Mouse (Mus musculus) cerebellum, adult 2 months (tissue): ENCODE measurements around the gene Arid1b. TPM values are rescaled to one million over a fixed set of nuclear protein-coding genes. Genes with fewer than 3 reads are reported as not detected.
A peak's percentile ranks its signal among the peaks of the same experiment; 100 is the strongest.

Experiments used
- DNase-seq, 2 experiments: peaks; one replicate each; pipeline ENCODE4 v3.0.0; 2021
- H3K27ac ChIP-seq: fragments of 200-500 bp; 2 replicates; pipeline ENCODE4 v1.5.1; 2012; ENCODE audit warnings: low read length, control low read depth, inconsistent platforms; ENCODE audit not compliant: insufficient read depth
- H3K27me3 ChIP-seq: fragments of 200-500 bp; 2 replicates; pipeline ENCODE4 v1.6.1; 2012; ENCODE audit warnings: inconsistent platforms, mild to moderate bottlenecking, low read length, moderate library complexity; ENCODE audit not compliant: control insufficient read depth, insufficient read depth
- H3K4me1 ChIP-seq: fragments of 200-500 bp; 2 replicates; pipeline ENCODE4 v1.6.1; 2011; ENCODE audit warnings: low read length; ENCODE audit not compliant: control insufficient read depth, insufficient read depth
- H3K4me3 ChIP-seq: fragments of 200-500 bp; replicated peaks from 2 replicates; pipeline ENCODE3; 2011; ENCODE audit warnings: mild to moderate bottlenecking, low read depth, low read length, control low read depth; ENCODE audit not compliant: insufficient read depth
- CTCF ChIP-seq: fragments of 200-500 bp; IDR thresholded peaks from 2 replicates; pipeline ENCODE4 v1.5.1; 2011; ENCODE audit warnings: low read depth, mild to moderate bottlenecking, control low read depth, low read length, moderate library complexity, borderline replicate concordance; ENCODE audit not compliant: insufficient read depth
- POLR2A ChIP-seq: fragments of 200-500 bp; IDR thresholded peaks from 2 replicates; pipeline ENCODE4 v1.6.1; 2011; ENCODE audit warnings: low read length, control low read depth, borderline replicate concordance; ENCODE audit not compliant: insufficient read depth
- WGBS: fragments of 180-500 bp; shearing (Covaris S2); methylation state at CpG from one replicate; pipeline ENCODE4 v1.1.7; 2018; 5-methylcytosine and 5-hydroxymethylcytosine counted together
- polyA plus RNA-seq: library from polyadenylated mRNA; depleted of rRNA; stranded (reverse); fragments of >200 nt; gene quantifications from 2 replicates; pipeline ENCODE4 v1.2.3, GENCODE M21; 2012

Arid1b gene
- polyA plus RNA-seq, 1 experiment: 25.6 TPM

DNA sequence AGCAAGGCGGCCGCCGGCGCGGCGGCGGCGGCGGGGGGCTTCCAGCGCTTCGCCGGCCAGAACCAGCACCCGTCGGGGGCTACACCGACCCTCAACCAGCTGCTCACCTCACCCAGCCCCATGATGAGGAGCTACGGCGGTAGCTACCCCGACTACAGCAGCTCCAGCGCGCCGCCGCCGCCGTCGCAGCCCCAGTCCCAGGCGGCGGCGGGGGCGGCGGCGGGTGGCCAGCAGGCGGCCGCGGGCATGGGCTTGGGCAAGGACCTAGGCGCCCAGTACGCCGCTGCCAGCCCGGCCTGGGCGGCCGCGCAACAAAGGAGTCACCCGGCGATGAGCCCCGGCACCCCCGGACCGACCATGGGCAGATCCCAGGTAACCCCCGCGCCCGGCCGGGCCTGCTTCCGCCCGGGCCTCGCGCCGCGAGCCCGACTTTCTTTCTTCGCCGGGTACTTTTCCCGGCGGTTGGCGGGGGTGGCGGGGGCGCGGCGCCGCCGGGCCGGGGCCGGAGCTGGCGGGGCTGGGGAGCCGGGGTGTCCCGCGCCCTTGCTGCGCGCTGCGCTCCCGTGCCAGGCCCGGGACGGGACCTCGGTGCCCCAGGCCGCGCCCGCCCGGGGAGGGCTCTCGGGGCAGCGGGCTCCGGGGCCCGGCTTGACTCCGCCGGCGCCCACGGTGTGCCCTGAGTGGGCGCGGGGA lies 2.1 kb downstream of the Arid1b start:
- H3K27ac ChIP-seq: peak overlapping the region; percentile 100
- H3K27me3 ChIP-seq: no peaks in the 10 kb centered on the region
- H3K4me1 ChIP-seq: peaks cover 4% of the 10 kb centered on the region
- TF ChIP-seq POLR2A (no peak), CTCF (no peak)
- peak overlapping the region; percentile 60 for H3K4me3 ChIP-seq
- peak; percentile 62 to 71 for DNase-seq
- under 1% methylated on average over 88 of the region's 95 CpGs for WGBS

DNA sequence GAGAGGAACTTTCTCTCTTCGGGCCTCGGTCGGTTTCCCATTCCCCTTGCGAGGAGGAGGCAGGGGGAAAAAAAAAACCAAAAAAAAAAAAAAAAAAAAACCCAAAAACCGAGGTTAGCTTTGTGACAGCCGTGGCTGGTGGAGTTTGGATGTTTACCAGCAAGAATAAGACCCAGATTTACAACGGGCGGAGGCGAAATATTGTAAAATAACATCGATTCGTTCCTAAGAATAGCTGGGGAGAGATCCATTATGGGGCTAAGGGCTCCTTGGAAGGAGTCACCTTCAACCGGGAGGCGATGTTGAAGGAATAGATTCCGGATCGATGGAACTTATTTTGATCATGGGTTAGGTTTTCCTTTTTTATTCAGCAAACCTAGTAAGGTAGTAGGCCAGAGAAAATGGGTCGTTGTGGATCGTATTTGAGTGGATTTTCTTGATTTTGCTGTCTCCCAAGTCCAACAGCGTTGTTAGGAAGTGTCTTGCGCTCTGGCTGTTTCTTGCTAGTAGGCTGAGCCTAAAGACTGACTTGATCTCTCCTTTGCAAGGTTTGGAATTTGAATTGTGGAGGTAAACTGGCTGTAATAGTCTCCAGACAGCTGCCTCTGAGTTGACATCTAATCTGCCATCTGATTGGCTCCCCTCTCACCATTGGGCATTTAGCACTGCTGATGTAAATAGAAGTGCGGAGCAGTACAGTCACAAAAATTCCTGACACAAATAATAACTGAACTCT lies 2.9 kb downstream of the Arid1b start:
- WGBS: under 1% methylated on average over 20 of the region's 20 CpGs
- TF ChIP-seq POLR2A: peak; percentile 16; the same call in 1 of the 2 replicates
- TF ChIP-seq CTCF: no peak
- H3K27ac ChIP-seq: peak overlapping the region; percentile 78; the same call in 1 of the 2 replicates
- H3K4me3 ChIP-seq: peak overlapping the region; percentile 60
- peaks cover 7% of the 10 kb centered on the region for H3K4me1 ChIP-seq
- H3K27me3 ChIP-seq: no peaks in the 10 kb centered on the region
- peak; percentile 52 to 79 for DNase-seq

DNA sequence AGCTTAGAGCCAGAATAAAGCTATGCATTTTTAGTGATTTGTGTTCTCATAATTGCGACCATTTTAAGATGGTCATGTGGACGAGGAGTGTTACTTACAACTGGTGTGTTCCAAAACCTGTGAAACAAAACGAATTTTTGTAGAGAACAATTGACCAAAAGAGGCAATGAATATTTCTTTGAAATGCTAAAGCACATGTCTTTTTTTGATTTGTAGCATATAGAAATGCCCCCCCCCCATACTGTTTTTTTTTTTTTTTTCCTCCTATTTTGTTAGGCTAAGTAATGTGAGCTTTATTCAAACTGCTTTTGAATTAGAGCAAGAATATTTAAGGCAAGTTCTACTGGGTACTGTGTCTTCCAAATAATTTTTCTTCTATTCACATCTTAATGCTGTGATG lies 3.8 kb downstream of the Arid1b start:
- Histone ChIP-seq H3K27me3 (no peaks in the 10 kb centered on the region), H3K4me3 (no peak overlapping the region), H3K4me1 (peaks cover 13% of the 10 kb centered on the region), H3K27ac (no peak overlapping the region)
- no peak for TF ChIP-seq POLR2A
- TF ChIP-seq CTCF: no peak
- 14% methylated on average over 3 of the region's 3 CpGs for WGBS
- no peak for DNase-seq

DNA sequence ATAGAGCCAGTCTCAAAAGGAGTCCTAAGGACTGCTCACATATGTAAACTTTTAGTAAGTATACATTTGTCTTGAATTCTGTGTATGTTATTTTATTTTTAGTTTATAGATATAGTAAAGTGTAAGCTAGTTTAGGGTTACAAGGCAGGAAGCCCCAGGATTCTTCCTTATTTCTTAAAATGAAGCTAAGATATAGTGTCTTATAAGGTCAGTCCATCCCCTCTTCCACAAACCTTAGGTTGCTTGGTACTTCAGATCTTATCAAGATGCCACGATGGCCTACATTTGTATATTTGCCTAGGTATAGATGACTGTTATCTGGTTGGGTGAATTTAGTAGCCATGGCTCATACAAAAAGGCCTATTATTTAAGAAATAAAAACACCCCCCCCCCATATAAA lies 5.1 kb downstream of the Arid1b start:
- no peak for DNase-seq
- TF ChIP-seq POLR2A (no peak), CTCF (no peak)
- Histone ChIP-seq H3K4me1 (peaks cover 20% of the 10 kb centered on the region), H3K27me3 (no peaks in the 10 kb centered on the region), H3K27ac (no peak overlapping the region), H3K4me3 (no peak overlapping the region)
- 21% methylated on average over 1 of the region's 1 CpGs for WGBS

DNA sequence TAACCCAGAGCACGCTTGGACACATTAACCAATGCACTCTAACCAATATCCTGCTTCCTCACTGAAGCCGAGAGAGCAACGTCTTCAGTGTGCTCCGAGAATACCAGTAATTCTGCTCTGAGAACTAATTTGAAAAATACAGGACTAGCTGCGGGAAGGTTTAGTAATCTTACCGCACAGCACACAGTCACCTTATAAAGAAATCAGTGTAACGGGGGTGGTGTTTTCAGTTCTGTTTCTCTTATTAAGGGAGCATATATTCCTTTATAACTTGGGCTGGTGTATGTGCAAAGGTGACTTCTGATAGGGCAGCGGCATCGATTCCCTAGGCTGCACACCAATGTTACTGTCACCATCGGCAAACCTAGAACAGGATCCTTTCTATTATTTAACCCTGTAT lies 5.9 kb downstream of the Arid1b start:
- Histone ChIP-seq H3K4me3 (peak overlapping the region; percentile 37), H3K27me3 (no peaks in the 10 kb centered on the region), H3K27ac (no peak overlapping the region), H3K4me1 (peaks cover 24% of the 10 kb centered on the region)
- TF ChIP-seq CTCF (no peak), POLR2A (no peak)
- no peak for DNase-seq
- 9% methylated on average over 10 of the region's 10 CpGs for WGBS

DNA sequence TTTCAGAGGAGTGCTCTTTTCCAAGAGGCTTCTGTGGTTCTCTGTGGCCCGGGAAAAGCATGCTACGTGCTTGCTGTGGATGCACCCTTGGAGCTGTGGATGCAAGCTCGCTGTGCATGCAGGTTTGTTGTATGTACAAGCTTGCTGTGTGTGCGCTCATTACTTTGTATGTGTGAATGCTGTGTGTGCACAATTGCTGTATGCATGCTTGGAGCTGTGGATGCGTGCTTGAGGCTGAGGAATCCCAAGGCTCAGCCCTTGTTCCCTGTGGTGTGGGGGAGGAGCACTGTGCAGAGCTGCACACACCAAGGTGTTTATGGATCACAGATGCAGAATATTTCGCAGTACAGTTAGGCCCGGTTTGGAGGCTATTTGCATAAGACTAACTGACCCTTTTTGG lies 6.7 kb downstream of the Arid1b start:
- H3K4me3 ChIP-seq: peak overlapping the region; percentile 31
- H3K27ac ChIP-seq: no peak overlapping the region; the same call in 1 of the 2 replicates
- 17% methylated on average over 7 of the region's 7 CpGs for WGBS
- H3K4me1 ChIP-seq: peaks cover 29% of the 10 kb centered on the region
- peak; percentile 53 to 54 for DNase-seq
- TF ChIP-seq CTCF (no peak), POLR2A (no peak)
- no peaks in the 10 kb centered on the region for H3K27me3 ChIP-seq

DNA sequence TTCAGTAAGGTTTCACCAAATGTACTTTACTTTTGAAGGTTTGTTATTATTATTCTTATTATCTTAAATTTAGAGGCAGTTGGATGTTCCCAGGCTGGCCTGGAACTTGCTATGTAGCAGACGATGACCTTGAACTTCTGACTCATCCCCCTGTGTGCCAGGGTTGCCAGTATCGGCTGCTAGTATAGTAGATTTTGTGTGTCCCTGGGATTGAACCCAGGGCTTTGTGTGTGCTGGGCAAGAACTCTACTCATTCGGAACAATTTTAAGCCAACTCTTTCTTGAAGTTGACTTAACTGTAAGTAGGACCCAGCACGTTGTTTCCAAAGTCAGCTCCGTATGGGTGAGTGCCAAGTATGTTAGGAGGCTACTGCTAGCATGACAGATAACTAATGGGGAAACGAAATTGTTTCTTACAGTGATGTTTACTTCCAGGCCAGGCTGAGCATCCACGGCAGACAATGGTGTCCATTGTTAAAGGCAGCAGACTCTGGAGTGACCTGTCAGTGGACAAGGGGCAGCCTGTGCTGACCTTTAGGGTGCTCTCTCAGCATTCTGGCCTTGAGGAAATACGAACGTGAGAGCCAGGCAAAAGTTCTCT lies 7.5 kb downstream of the Arid1b start:
- Histone ChIP-seq H3K27ac (no peak overlapping the region), H3K27me3 (no peaks in the 10 kb centered on the region), H3K4me1 (peaks cover 32% of the 10 kb centered on the region), H3K4me3 (no peak overlapping the region)
- TF ChIP-seq CTCF: no peak
- TF ChIP-seq POLR2A: no peak
- WGBS: 31% methylated on average over 9 of the region's 9 CpGs
- DNase-seq: no peak

DNA sequence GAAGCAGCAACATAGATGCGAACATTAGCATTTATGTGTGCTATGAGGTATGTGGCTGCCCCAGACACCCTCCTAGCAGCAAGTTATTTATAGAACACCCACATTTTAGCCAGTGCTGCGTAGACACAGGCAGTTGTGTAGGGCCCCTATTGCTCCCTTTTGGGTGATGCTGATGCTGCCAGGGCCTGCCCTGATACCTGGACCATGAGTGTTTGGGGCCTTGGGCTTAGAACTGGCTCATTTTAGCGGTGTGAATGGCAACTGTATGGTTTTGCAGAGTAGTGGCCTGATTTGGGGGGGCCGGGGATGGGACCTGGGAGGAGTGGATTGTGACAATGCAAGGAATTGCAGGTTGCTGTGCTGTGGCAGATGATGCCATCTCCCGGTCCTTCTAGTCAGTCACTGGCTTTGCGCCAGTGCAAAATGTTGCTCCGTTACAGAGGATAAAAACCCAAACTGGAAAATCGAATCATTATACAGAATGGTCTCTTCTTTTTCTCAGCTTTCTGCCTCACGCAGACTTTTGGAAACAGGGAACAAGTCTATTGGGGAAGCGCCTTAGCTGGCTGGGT lies 8.9 kb downstream of the Arid1b start:
- WGBS: 16% methylated on average over 10 of the region's 10 CpGs
- Histone ChIP-seq H3K4me3 (peak overlapping the region; percentile 6), H3K27me3 (no peaks in the 10 kb centered on the region), H3K4me1 (peaks cover 41% of the 10 kb centered on the region), H3K27ac (0 out of 2 replicates have a peak overlapping the region, but pooled peaks have one; percentile 10)
- peak; percentile 65 to 69 for DNase-seq
- TF ChIP-seq CTCF: peak; percentile 38; the same call in 1 of the 2 replicates
- TF ChIP-seq POLR2A: no peak
